Mouse (Mus musculus) heart, adult 9 months (tissue): ENCODE data around the gene Ifnar2.

Source experiments
- DNase-seq, 2 experiments: peaks; one replicate each; pipeline ENCODE4 v3.0.0; 2022; ENCODE audit warnings: low spot score in 2 of 2

Gene Ifnar2

DNA sequence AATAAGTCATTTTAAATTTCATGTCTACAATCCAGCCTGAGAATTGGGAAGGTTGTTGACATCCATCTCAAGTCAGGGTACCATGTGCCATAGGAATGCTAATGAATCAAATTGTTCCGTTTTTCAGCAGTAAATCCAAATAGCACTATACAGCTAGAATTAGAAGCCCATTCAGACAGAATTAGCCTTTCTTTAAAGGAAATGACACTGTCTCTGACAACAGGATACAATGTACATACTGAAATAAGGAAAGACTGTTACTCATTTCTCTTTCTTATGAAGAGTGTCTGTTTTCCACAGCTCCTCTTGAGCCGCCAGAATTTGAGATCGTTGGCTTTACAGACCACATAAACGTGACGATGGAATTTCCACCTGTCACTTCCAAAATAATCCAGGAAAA lies 18.8 kb downstream of the Ifnar2 start, which contains the start of gene Gm21970:
Gene Gm21970 (plus strand): TSS at position 301 of the 400 bp plus-strand sequence.
- no peak for DNase-seq

DNA sequence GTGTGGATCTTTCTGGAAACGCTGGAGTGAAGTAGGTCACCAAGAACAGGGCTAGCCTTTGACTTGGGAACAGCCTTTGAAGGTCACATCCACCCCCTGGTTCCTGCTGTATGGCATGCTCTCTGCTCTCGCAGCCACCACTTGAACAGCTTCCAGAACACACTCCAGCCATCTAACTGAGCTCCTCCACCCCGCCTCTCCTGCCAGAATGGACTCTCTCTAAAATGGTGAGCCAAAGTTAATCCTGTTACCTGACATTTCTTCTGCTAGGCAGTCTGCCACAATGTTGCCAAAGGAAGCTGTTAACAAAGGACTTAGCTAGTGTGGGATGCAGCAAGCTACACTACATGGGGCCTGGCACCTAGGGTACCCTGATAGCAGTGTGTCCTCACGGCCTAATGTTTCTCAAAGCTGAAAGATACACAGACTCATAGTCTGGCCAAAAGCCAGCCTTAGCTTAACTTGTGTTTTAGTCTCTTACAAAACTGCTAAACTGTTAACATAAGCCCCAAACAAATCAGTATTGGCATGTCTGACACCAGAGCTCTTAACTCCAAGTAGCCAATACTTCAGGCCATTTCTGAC lies 22.3 kb downstream of the Ifnar2 start:
- DNase-seq, result no peak

DNA sequence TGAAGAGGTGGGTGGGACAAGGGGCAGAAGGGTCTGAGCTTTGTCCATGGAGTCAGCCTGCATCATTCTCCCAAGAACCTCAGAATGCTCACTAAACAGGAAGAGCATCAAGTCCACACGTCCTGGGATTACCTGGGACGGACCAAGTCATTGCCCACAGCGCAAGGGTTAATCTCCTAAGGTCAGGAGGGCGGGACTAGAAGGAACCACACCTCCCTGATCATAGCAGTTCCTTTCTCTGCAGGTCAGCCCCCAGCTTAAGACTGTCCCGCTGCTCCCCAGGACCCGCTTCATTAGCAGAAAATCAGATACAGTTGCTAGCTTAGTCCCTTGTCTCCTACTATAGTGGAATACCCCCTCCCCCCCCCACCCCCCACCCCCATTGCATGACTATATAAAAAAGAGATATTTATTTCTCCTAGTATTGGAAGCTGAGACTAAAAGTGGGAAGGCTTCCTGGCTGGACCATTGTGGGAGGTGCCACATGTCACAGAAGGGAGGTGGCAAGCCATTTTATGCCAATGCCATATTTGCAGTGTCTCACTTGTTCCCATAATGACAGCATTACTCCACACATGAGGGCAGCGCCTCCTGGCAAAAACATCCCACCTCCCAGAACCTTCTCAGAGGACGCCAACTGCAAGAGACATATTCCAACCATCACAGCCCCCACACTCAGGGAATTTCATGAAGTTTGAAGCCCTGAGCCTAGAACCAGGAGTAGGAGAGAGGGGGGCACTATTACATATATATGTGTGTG lies 23.2 kb downstream of the Ifnar2 start:
- DNase-seq, result no peak

- DNase-seq, result no peak
These were observed 24.4 kb downstream of the Ifnar2 start for GRCm38 (mm10) chr16:91396844-91397537.

DNA sequence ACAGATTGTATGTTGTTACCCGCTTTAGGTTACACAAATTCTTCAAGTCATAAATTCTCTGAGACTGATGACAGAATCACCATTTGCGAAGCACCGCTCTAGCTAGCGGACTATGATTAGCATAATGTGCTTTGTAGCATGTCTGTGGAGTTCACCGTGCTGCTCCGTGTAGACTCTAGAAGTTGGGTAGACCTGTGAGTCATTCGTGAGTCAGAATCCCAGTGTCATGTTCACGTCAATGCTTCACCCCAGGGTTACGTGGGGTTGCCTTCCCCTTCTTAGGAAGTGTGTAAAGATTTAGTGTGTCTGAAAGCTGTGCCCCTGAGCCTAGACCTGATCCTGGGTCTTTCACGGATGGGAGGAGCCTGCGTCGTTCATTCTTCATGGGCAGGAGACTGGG lies 25.4 kb downstream of the Ifnar2 start:
- DNase-seq, result no peak

DNA sequence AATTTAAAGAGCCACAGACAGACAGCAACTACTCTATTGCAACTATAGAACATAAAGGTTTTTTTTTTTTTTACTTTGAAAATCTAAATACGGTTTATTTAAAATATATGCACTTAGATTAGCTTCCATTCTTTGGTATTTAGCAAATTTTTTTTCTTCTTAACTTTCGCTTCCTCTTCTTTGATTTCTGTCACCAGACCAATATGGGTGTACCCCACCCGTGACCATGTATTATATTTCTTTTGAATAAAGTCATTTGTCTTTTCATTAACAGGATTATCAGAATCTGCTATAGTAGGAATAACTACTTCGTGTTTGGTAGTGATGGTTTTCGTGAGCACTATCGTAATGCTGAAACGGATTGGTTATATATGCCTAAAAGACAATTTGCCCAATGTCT lies 26.4 kb downstream of the Ifnar2 start:
- DNase-seq, result no peak

DNA sequence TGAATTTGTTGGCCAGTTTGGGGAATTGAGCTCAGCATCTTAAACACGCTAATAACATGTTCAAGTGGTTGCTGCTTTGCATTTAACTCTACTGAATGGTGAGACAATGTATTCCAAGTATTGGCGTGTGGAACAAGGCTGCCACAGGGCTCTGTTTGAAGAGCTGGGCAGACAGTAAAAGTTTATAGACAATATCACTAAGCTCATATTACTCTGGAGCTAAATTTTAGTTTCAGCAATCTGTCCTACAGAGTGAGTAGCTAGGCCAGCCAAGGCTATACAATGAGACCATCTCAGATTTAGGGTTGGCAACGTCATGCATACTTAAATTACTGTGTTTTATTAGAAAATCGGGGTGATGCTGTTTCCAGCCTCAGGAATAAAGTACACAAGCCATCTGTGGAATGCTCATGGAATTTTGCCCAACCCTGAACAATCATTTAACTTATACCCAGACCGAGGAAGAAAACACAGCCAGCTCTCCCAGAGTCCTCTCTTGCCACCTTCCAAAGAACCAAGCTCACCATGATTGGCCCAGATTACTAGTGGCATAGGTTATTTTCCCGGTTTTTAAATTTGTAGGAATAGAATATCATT lies 29.1 kb downstream of the Ifnar2 start:
- no peak for DNase-seq

GRCm38 (mm10) chr16:91403784-91404183 lies 31.2 kb downstream of the Ifnar2 start:
- DNase-seq, result no peak

DNA sequence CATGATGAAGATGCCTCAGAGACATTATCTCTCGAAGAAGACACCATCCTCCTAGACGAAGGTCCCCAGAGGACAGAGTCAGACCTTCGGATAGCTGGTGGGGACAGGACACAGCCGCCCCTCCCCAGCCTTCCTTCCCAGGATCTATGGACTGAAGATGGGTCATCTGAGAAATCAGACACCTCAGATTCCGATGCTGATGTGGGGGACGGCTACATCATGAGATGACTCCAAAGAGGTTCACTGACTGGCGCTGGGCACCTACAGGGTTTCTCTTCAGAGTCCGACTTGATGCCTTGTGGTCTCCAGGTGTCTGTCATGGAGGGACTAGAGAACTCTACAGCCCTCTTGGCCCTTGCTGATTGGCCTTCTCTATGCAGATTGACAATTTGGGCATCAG lies 31.6 kb downstream of the Ifnar2 start:
- no peak for DNase-seq

- no peak for DNase-seq
These were observed 32.4 kb downstream of the Ifnar2 start for GRCm38 (mm10) chr16:91404828-91405577.

GRCm38 (mm10) chr16:91405640-91406584 lies 33.3 kb downstream of the Ifnar2 start, which contains the start of gene Il10rb:
Il10rb (plus strand) TSS chr16:91406164.
- peak; percentile 88 for DNase-seq

- DNase-seq, result peak; percentile 75
These were observed 34.1 kb downstream of the Ifnar2 start for GRCm38 (mm10) chr16:91406585-91407220.

DNA sequence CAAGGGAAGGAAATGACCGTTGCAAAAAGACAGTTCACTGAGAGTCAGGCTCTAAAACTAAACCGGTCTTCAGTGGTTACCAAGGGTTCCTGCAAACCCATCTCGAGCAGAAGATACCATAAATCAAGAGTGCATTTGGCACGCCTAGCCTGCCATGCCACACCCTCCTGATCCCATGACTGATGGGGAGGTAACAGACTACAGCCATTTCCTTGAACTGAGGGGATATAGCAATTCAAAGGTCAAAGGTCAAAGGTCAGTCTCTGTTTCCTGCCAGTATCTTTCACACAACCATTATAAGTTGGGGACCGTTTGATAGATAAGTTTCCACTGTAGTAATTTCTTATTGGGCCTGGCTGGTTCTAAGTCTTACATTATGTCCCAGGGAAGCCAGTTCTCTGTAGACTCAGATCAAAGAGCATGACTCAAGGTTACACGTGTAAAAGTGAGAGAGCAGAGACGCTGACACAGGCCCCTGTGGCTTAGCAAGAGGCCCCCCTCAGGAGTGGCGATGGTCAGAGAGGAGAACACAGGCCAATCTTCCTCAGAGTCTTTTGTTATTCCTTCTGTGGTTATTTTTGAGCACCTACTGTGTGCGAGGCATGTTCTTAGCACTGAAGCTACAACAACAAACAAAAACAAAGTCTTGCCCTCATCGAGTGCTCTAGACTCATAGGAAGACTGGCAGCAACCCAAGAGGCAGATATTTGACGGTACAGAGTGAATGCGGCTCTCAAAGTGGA lies 40.7 kb downstream of the Ifnar2 start:
- DNase-seq, result no peak

GRCm38 (mm10) chr16:91415391-91416189 lies 43.0 kb downstream of the Ifnar2 start:
- DNase-seq, result peak in 1 of 2 experiments; percentile 61

DNA sequence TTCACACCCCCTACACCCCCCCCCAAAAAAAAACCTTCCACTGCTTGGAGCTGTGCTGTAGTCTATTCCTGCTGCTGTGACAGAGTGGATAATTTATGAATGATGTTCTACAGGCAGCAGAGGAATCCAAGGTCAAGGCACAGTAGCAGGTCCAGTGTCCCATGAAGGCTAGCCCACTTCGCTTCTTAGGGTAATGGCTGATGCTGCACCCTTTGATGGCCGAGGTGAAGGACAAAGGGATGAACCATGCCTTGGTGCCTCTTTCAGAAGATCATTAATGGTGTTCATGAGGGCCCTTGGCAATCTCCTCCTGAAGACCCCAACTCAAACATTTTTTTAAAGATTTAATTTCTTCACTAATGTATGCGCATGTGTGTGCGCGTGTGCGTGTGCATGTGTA lies 43.8 kb downstream of the Ifnar2 start:
- no peak for DNase-seq

- DNase-seq, result peak; percentile 66 to 80
These were observed 44.4 kb downstream of the Ifnar2 start for GRCm38 (mm10) chr16:91416938-91417337.

GRCm38 (mm10) chr16:91418531-91418930 lies 45.9 kb downstream of the Ifnar2 start:
- DNase-seq, result no peak

- no peak for DNase-seq
These were observed 53.2 kb downstream of the Ifnar2 start for GRCm38 (mm10) chr16:91425816-91426215.
